Mouse (Mus musculus) lung, adult 2 months (tissue): ENCODE measurements around the gene 1190005I06Rik.

Experiments
- CTCF ChIP-seq: fragments of 200-500 bp; IDR thresholded peaks from 2 replicates; pipeline ENCODE4 v1.5.1; 2011; ENCODE audit warnings: mild to moderate bottlenecking, low read length, control low read depth; ENCODE audit not compliant: insufficient read depth
- POLR2A ChIP-seq: fragments of 200-500 bp; IDR thresholded peaks from 2 replicates; pipeline ENCODE4 v1.6.1; 2011; ENCODE audit warnings: low read depth, mild to moderate bottlenecking, control low read depth, low read length, borderline replicate concordance; ENCODE audit errors: extremely low read depth

DNA sequence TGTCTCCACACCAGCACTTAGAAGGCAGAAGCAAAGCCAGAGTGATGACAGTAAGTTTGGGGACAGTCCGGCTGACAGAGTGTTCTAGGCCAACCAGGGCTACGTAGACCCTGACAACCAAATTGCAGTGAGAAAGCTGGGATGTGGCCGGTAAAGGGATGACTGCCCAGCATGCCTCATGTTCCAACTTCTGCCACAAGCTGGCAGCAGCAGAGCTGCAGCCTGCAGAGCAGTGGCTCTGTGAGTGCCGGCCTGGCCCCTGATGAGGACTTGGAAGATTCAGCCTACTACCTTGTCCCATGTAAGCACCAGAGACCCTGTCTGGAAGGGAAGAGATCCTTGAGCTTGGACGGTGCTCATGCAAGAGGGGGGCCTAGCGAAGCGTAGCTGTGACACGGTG lies 28.3 kb upstream of the 1190005I06Rik start:
- TF ChIP-seq CTCF (no peak), POLR2A (no peak)
